Mouse (Mus musculus) lung, embryonic 14.5 days (tissue): Measurements from ENCODE around the gene Tmem164. TPM values are rescaled to one million over a fixed set of nuclear protein-coding genes. Genes with fewer than 3 reads are reported as not detected.

Experiments used
- ATAC-seq: fragments of 200-750 bp; cut with Nextera tagmentation; 2 replicates; pipeline ENCODE4 v1.8.0; 2017; ENCODE audit warnings: mild to moderate bottlenecking, moderate TSS enrichment, moderate library complexity; ENCODE audit not compliant: insufficient read depth
- DNase-seq: peaks from one replicate; pipeline ENCODE4 v3.0.0-alpha.2; 2015
- H3K27ac ChIP-seq: fragments of 300-500 bp; sonication (generic); 2 replicates; pipeline ENCODE4 v1.5.1; 2014; ENCODE audit warnings: low read depth, mild to moderate bottlenecking, moderate library complexity
- H3K27me3 ChIP-seq: fragments of 300-500 bp; sonication (generic); 2 replicates; pipeline ENCODE4 v1.6.1; 2014; ENCODE audit warnings: low read length, control low read depth; ENCODE audit not compliant: insufficient read depth
- H3K36me3 ChIP-seq: fragments of 300-500 bp; sonication (generic); 2 replicates; pipeline ENCODE4 v1.6.1; 2014; ENCODE audit warnings: control low read depth; ENCODE audit not compliant: insufficient read depth
- H3K4me1 ChIP-seq: fragments of 300-500 bp; sonication (generic); 2 replicates; pipeline ENCODE4 v1.6.1; 2014; ENCODE audit warnings: antibody characterized with exemption, control low read depth; ENCODE audit not compliant: insufficient read depth
- H3K4me2 ChIP-seq: fragments of 300-500 bp; sonication (generic); 2 replicates; pipeline ENCODE4 v1.6.1; 2014; ENCODE audit warnings: mild to moderate bottlenecking
- H3K4me3 ChIP-seq: fragments of 300-500 bp; sonication (generic); 2 replicates; pipeline ENCODE4 v1.5.1; 2014; ENCODE audit warnings: low read depth, low read length
- H3K9ac ChIP-seq: fragments of 300-500 bp; sonication (generic); 2 replicates; pipeline ENCODE4 v1.6.1; 2014
- H3K9me3 ChIP-seq: fragments of 300-500 bp; sonication (generic); 2 replicates; pipeline ENCODE4 v1.6.1; 2016; ENCODE audit warnings: low read depth, low read length, control low read depth
- CTCF ChIP-seq: IDR thresholded peaks from 2 replicates; pipeline ENCODE4 v1.5.1; 2016; ENCODE audit warnings: antibody characterized with exemption, low read depth
- WGBS: fragments of 180-500 bp; shearing (Covaris S2); extraction: QIAGEN DNeasy Blood & Tissue Kit; methylation state at CpG from one replicate; pipeline ENCODE4 v1.1.7; 2014; 5-methylcytosine and 5-hydroxymethylcytosine counted together
- polyA plus RNA-seq: library from polyadenylated mRNA; unstranded; fragments of >200 nt; fragmentation: Nextera tagmentation; extraction: Ambion mirVana; gene quantifications from 2 replicates; pipeline ENCODE4 v1.2.1, GENCODE M21; 2014

Tmem164 gene
- polyA plus RNA-seq, 1 experiment from 2014 or later: 42.0 TPM

DNA sequence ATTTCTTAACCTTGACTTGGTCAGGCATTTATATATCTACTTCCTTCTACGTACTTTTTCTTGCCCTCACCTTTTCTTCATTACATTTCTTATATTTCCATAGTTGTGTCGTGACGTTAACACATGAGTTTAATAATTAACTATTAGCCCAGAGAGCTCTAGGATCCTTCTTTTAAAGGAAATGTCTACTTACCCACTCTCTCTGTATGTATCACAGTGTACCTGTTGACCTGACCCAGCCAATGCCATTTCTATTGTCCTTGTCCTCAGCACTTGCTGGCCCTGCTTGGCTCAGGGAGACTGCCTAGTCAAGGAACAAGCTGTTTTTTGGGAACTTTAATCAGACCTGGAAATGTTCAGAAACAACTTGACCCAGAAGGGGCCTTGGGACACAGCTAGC lies 40.7 kb downstream of the Tmem164 start:
- no peak for DNase-seq
- no peak overlapping the region for H3K27ac ChIP-seq
- no peaks in the 10 kb centered on the region for H3K9me3 ChIP-seq
- no peak overlapping the region for H3K4me2 ChIP-seq
- no peaks in the 10 kb centered on the region for H3K27me3 ChIP-seq
- ATAC-seq: no peak
- no peak overlapping the region for H3K9ac ChIP-seq
- WGBS: 81% methylated on average over 3 of the region's 3 CpGs
- no peak for TF ChIP-seq CTCF
- H3K36me3 ChIP-seq: peaks cover 3% of the 10 kb centered on the region; the same call in 1 of the 2 replicates
- H3K4me3 ChIP-seq: no peak overlapping the region
- no peaks in the 10 kb centered on the region for H3K4me1 ChIP-seq

DNA sequence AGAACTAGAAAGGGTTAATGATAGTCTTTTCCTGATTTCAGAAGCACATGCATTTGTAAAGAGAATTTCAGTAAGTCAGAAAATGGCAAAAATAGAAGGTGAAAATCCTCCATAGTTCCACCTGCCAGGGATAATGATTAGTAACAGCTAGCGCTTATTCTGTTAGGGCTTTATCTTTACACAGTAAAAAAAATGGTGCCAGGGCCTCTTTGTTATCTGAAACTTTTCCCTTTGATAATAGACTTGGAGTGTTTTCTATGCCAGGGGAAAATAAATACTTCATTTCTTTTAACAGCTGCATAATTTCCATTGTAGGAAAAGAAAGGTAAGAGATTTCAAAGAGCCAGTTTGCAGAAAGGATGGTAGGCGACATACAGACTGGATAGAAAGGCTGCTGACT lies 43.0 kb downstream of the Tmem164 start:
- 67% methylated on average over 2 of the region's 2 CpGs for WGBS
- H3K27ac ChIP-seq: no peak overlapping the region
- no peak overlapping the region for H3K4me2 ChIP-seq
- no peak for TF ChIP-seq CTCF
- ATAC-seq: no peak
- DNase-seq: no peak
- H3K4me1 ChIP-seq: no peaks in the 10 kb centered on the region
- H3K36me3 ChIP-seq: peaks cover 3% of the 10 kb centered on the region; the same call in 1 of the 2 replicates
- H3K4me3 ChIP-seq: no peak overlapping the region
- H3K9ac ChIP-seq: no peak overlapping the region
- H3K9me3 ChIP-seq: no peaks in the 10 kb centered on the region
- no peaks in the 10 kb centered on the region for H3K27me3 ChIP-seq

DNA sequence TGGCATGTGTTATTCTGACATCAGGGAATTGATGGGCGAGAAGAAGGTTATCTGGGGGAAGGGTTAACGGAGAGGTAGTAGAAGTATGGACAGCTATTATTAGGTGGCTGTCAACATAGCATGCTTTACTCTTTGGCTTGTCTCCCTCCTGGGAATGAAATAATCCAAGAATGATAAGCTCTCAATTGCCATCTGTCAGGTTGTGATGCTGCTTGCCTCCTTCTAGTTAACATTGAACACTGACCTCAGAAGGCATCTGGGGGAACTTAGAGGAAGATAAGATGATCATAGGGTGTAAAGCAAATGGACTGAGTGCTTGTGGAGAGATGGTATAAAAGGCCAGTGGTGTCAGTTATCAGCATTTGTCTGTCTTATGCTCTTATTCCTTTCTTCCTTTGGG lies 44.4 kb downstream of the Tmem164 start:
- no peak overlapping the region for H3K9ac ChIP-seq
- no peak overlapping the region for H3K4me3 ChIP-seq
- no peak for DNase-seq
- H3K4me2 ChIP-seq: no peak overlapping the region
- WGBS: 72% methylated on average over 2 of the region's 2 CpGs
- no peak for ATAC-seq
- peaks cover 3% of the 10 kb centered on the region; the same call in 1 of the 2 replicates for H3K36me3 ChIP-seq
- no peaks in the 10 kb centered on the region for H3K27me3 ChIP-seq
- H3K27ac ChIP-seq: no peak overlapping the region
- H3K9me3 ChIP-seq: no peaks in the 10 kb centered on the region
- no peaks in the 10 kb centered on the region for H3K4me1 ChIP-seq
- no peak for TF ChIP-seq CTCF

DNA sequence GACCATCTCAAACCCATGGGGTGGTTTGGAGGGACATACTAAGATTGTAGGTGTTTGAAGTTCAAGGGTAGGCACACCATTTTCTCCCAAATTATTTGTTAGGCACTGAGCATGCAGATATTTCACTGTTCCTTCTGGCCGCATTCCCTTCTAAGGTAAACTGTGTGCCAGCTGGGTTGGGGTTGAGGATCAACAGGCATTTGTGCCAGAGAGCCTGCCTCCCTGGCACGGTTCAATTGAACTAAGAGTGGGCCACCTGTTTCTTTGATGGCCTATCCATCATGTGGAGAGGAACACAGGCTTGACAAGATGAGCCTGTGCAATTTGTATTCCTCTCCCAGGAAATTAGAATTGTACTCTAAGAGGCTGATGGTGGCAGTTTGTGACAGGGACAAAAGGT lies 45.1 kb downstream of the Tmem164 start:
- no peaks in the 10 kb centered on the region for H3K36me3 ChIP-seq

DNA sequence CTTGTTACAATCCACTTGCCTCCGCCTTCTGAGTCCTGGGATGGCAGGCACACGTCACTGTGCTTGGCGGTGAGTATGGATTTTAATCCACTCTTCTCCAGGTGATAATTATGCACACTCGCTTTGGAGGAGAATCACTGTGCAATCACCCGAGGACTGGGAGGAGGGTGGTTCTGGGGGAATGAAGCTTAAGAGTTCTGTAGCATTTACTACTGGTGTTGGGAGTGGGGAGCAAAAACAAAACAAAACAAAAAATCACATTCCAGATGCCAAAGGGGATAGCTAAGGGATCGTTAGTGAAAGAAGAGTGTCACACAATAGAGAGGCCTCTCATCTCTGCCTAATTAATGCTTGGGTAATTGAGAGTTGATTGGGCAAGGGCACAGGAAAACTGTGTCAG lies 46.6 kb downstream of the Tmem164 start:
- ATAC-seq: no peak

More for the DNA sequence above, 45.1 kb downstream of the Tmem164 start:
- ATAC-seq (no peak), DNase-seq (no peak)
- Histone ChIP-seq H3K27me3 (no peaks in the 10 kb centered on the region), H3K27ac (no peak overlapping the region), H3K4me3 (no peak overlapping the region), H3K4me2 (no peak overlapping the region), H3K9me3 (no peaks in the 10 kb centered on the region), H3K9ac (no peak overlapping the region), H3K4me1 (no peaks in the 10 kb centered on the region)
- TF ChIP-seq CTCF: no peak
- 61% methylated on average over 2 of the region's 2 CpGs for WGBS

DNA sequence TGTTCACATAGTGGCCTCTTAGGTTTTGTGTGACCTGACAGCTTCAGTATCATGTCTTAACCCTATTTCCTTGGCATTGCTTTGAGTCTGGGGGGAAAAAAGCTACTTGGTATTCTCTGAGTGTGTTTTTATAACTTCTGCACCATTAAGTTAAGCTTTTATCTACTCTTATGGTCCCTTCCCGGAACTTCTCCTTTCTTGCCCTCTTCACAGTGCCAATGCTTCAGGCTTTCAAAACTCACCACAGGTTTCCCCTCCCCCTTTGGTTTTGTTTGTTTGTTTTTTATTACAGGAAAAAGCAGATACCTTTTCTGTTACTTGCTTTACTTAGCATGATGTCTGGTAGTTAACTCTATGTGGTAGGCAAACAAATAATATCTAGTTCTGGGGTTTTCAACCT lies 47.8 kb downstream of the Tmem164 start:
- 84% methylated on average over 1 of the region's 1 CpGs for WGBS
- Histone ChIP-seq H3K9me3 (no peaks in the 10 kb centered on the region), H3K9ac (no peak overlapping the region), H3K4me3 (no peak overlapping the region), H3K4me1 (no peaks in the 10 kb centered on the region), H3K27ac (no peak overlapping the region), H3K36me3 (no peaks in the 10 kb centered on the region), H3K4me2 (no peak overlapping the region), H3K27me3 (no peaks in the 10 kb centered on the region)
- no peak for TF ChIP-seq CTCF
- ATAC-seq: no peak
- no peak for DNase-seq

More for the DNA sequence above, 46.6 kb downstream of the Tmem164 start:
- Histone ChIP-seq H3K27me3 (no peaks in the 10 kb centered on the region), H3K27ac (no peak overlapping the region), H3K9ac (no peak overlapping the region), H3K4me1 (no peaks in the 10 kb centered on the region), H3K36me3 (no peaks in the 10 kb centered on the region), H3K9me3 (no peaks in the 10 kb centered on the region), H3K4me3 (no peak overlapping the region), H3K4me2 (no peak overlapping the region)
- TF ChIP-seq CTCF: no peak
- 79% methylated on average over 6 of the region's 6 CpGs for WGBS
- no peak for DNase-seq

DNA sequence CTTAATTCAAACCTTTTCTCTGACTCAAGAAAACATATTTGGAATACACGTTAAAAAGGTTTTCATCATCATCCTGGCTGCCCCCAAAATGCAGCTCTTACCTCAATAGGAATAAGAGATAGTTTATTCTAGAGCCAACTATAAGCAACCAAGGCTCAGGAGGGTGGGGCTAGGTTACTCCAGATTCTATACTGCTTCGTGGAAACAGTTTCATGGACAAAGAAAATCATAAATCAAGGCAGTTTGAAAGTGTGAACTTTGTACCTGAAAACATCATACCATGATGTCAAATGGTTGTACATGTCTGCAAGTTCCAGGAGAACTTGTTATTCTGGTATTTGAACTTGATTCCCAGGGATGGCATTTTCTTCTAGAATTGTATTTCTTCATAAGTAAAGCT lies 48.3 kb downstream of the Tmem164 start:
- no peaks in the 10 kb centered on the region for H3K27me3 ChIP-seq
- no peak for TF ChIP-seq CTCF
- DNase-seq: no peak
- no peak overlapping the region for H3K4me2 ChIP-seq
- no peak for ATAC-seq
- H3K9me3 ChIP-seq: no peaks in the 10 kb centered on the region
- no peaks in the 10 kb centered on the region for H3K4me1 ChIP-seq
- H3K9ac ChIP-seq: no peak overlapping the region
- H3K27ac ChIP-seq: no peak overlapping the region
- 52% methylated on average over 2 of the region's 2 CpGs for WGBS
- no peaks in the 10 kb centered on the region for H3K36me3 ChIP-seq
- no peak overlapping the region for H3K4me3 ChIP-seq

DNA sequence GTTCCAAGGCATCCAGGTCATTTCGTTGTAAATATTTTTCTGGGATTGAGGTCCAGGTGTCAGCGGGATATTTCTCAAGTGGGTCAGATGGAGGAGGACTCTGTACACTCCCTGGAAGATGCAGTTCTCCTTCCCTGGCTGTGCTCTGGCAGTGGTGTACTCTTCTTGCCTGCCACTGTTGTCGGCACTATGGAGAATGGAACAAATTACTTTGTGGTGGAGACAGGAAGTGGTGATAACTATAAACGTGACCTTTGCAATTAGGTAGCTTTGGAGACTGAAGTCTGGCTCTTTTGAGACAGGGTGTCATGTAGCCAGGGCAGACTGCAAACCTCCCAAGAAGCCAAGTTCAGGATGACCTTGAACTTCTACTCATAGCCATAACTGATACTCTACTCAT lies 55.9 kb downstream of the Tmem164 start:
- no peak for DNase-seq
- ATAC-seq: no peak
- 67% methylated on average over 4 of the region's 4 CpGs for WGBS
- Histone ChIP-seq H3K27me3 (no peaks in the 10 kb centered on the region), H3K36me3 (no peaks in the 10 kb centered on the region), H3K4me3 (no peak overlapping the region), H3K4me1 (no peaks in the 10 kb centered on the region), H3K27ac (no peak overlapping the region), H3K9ac (no peak overlapping the region), H3K4me2 (no peak overlapping the region), H3K9me3 (no peaks in the 10 kb centered on the region)
- no peak for TF ChIP-seq CTCF
